Mouse (Mus musculus) frontal cortex, postnatal 25 days (tissue): ENCODE results near the gene Krtcap3.

Source experiments
- DNase-seq, 2 experiments: peaks; one replicate each; pipeline ENCODE4 v3.0.0; 2022; ENCODE audit warnings: low spot score in 2 of 2

Gene Krtcap3

DNA sequence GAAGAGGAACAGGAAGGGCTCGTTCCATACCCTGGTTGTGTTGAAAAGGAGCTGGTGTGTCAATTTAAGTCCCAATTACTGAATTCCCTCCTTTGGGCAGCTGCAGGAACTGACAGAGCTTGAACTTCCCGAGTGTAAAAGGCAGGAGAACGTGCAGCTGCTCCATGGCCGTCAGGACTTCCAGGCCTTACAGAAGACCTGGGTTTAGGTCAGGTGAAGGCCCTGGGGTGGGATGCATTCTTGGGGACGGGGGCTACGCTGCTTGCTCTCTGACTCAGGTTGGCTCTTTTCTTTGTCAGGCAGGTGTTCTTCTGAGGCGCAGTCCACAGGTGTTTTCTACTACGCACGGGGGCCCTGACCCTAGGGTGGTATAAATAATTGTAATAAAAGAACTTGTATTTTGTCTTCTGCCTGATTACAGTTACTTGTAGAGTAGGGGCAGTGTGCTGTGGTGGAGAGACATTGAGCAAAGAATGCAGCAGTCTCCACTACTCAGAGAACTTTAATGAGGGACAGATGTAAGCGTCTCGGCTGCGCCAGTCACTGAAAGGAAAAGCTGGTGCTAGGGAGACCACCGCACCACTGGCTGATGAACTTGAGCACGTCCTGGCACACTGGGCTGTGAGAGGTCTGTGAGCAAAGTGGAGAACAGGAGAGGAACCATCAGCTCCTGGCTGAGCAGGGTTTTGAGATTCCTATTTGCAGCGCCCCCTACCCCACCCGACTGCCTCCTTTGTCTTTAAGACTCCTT lies 1.5 kb downstream of the Krtcap3 start:
- no peak for DNase-seq

DNA sequence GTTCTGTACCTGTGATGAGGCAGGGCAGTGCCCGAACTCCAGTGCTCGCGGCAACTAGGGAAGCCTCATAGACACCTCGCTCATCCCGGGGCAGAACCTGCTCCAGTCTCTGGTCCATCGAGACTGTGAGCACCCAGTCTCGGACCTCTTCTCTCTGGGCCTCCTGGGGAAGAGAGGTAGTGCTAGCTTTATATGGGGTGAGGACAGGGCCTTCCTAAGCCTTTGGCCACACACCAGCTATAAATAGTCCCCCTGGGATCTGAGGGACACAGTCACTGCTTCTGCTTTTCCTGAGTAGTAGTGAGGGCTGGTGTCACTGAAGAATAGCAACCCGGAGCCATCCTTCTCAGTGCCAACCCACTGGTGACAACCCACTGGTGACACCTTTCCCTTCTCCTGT lies 2.3 kb downstream of the Krtcap3 start:
- DNase-seq = no peak

DNA sequence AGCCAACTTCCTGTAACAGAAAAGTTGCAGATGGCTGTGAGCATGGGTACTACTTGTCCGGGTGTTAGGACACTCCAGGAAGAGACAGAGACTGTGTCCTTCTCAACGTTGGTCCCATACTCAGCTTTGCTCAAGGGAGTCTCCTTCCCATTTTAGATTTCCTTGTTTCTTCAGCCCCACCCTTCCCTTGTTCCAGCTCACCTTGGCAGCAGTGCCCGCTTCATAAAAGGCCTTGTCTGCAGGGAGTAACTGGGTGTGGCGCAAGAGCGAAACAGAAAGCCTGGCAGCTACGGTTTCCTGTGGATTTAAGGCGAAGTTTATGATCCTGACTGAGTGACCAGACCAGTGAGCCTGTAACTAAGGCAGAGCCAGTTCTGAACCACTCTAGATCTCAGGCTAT lies 3.0 kb downstream of the Krtcap3 start:
- no peak for DNase-seq

DNA sequence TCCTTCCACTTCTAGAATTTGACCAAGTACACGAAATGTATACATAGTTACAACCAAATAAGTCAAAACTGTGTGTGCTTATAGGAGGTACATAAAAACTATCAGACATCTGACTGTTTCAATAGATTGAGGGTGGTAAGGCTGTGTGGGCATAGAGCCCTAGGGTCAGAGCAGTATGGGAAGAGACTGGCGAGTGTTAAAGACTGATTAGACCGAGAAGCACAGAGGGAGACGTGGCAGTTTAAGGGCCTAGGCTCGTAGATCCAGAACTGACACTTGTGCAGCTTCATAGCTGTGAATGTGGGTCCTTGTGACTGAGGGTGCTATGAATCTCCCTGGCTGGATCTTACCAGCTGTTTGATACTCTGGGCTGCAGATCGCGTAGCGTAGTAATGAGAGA lies 3.4 kb downstream of the Krtcap3 start:
- no peak for DNase-seq

DNA sequence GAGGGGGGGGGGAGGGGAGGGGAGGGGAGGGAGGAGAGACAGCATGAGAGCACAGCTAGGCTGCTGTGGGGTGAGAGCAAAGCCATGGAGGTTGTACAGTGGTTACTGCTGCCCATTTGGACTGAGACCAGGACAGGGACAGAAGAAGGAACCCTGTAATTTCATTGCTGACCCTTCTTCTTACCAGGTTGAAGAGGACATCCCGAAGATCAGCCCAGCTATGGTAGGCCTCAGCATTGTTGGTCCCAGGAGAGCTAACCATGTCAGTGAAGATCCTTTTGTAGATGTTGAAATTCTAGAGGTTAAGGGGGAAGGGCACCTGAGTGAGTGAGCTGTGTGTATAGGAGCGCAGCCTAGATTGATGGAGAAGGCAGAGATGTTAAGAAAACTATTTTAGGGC lies 3.9 kb downstream of the Krtcap3 start:
- no peak for DNase-seq

DNA sequence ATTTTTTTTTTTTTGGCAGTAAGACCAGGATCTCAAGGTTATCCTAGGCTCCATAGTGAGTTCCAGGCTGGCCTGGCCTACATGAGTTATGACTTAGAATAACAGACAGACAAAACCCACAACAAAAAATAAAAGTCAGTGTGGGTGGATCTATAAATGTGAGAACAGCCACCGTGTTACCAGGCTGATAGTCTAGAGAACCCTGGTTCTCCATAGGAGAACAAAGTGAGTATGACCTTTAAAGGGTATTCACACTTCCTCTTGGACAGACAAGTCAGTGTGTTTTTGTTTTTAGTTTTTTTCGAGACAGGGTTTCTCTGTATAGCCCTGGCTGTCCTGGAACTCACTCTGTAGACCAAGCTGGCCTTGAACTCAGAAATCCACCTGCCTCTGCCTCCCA lies 4.5 kb downstream of the Krtcap3 start:
- no peak for DNase-seq

DNA sequence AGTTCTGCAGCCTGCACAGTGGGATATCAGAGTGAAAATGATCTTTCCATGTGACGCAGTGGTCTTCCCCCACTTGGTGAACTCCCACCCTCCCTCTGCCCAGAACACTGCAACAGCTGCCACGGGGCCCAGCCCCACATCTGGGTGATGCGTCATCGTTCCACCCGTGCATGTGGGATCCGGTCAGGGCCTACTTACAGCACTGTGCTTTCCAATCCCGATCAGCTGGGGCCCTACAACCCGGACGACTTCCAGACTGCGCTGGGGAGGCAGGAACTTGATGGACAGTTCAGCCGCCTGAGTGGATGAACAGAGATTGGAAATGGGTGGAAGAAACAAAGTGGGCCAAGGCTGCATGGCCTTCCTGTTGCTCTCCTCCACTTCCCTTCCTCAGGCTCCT lies 6.1 kb downstream of the Krtcap3 start:
- no peak for DNase-seq

GRCm38 (mm10) chr5:31266101-31266500 lies 14.6 kb downstream of the Krtcap3 start:
- DNase-seq = no peak

DNA sequence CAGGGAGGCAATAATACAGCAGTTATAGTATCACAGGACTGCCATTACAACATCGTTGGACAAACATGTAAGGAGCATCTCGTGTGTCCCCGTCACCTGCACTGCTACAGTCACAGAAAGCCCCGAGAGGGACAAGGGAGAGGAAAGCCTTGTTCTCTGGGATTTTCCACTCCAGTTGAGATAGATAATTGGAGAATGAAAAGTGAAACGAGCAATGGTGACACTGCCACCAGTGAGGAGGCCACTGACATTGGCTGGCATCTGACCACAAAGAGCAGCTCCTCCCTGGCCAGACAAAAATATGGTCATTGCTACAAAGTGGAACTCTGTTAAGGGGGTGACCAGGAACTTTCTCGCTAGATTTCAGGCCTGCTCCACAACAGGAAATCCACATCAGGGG lies 16.2 kb downstream of the Krtcap3 start:
- no peak for DNase-seq

DNA sequence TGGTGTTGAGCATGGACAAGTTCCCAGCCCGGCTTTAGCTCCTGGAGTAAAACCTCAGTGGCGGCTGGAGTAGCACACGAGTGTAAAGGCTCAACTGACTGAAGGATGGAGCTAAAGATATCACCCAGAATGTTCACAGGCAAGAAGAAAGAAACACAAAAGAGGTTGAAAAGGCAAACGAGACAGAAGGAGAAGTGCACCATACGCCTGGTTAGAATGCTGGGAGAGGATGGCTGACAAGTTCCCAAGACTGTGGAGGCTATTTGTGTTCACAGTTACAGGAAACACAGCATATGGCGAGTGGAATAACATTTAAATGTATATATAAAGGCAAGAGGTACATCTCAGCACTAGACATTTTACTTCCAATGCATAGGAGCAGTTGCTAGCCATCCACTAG lies 21.5 kb downstream of the Krtcap3 start:
- DNase-seq = no peak

- DNase-seq = no peak
Observed at GRCm38 (mm10) chr5:31279245-31279988, 27.9 kb downstream of the Krtcap3 start.

DNA sequence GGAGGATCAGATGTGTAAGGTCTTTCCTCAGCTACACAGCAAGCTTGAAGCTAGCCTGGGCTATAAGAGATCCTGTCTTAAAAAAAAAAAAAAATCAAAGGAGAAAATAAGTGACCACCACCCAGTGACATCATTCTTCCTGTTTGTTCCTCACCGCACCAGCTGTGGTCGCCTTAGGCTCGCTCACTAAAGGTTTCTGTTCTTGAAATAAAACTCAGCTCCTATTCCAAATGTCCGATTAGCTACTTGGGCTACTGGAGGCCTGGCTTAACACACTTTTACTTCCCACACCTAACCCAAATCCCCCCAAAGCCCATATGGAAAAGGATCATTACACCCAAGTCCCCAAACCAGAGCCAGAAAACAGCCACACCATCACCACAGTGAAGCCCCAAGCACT lies 36.7 kb downstream of the Krtcap3 start:
- no peak for DNase-seq

DNA sequence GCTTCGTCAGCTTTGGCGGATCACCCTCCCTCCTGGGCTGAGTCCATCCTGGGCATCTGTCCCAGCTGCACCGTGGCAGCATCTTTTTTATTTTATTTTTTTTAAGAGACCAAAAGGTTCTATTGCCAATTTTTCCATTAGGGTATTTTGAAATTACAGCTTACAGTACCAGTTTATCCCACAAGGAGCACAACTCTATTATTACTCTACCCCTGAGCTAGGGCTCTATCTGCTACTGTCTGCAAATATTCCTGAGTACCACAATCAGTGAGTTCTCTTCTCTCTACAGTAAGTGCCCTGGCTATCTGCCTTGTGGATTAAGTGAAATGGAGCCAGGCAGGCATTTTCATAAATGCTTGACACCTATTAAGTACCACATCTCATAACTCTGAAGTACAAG lies 37.2 kb downstream of the Krtcap3 start:
- no peak for DNase-seq

DNA sequence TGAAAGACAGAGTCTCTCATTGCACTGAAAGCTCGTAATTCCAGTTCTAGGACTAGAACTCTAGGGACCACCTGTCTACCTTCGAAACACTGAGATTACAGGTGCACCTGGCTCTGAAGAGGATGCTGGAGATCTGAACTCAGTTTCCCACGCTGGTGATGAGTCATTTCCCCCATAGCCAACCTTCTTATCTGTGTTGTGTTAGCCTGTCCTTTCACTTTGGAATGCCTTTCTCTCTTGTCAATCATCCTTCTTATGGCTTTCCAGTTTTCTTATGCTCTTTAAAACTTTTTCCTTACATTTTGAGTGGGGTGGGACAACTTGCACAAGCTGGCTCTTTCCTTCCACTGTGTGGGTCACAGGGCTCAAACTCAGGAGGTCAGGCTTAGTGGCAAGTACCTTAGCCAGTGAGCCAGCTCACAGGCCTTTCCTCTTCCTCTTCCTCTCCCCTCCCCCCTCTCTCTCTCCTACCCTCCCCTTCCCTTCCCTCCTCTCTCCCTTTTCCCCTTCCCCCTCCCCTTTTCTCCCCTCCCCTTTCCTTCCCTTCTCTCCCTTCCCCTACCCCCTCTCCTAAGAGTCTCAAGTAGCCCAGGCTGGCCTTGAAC lies 38.2 kb downstream of the Krtcap3 start:
- no peak for DNase-seq

DNA sequence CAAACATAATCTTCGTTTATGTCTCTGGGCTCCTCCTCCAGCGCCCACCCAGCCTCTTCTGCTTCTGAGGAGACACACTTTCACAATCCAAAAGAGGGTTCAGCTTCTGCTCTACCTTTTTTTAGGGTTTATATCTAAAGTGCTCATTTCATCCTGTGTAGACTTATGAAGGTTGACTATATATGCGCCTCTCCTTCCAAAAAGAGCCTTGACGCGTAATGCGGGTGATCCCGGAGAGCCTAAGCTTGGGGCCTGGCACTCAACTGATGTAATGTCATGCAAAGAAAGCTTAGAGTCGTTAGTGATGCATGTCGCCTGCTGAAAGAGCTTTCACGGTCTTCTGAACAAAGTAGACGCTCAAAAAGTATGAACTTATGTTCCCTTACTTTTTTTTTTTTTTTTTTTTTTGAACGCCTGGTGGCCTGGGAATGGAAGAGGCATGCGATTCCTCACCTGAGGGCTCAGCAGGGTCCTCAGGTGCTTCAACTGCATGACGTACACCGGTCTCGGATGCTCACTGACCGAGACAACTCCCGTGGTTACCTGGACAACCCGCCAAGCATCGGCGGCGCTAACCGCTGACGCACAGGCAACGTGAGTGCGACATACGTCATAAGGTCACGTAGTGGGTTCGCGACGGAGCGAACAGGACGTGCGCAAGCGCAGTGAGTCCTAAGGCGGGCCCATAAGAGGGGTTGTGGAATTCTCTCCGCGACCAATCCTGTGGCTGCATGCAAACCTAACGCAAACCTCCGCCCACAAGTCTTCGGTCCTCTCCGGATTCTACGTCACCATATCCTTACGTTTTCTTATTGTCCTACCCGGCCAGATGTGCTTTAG lies 39.2 kb downstream of the Krtcap3 start, which contains the start of gene Ift172:
Ift172 (minus strand) TSS at position 596 of the 840 bp plus-strand sequence.
- DNase-seq = peak; percentile 81 to 92

GRCm38 (mm10) chr5:31291361-31291688 lies 39.8 kb downstream of the Krtcap3 start:
- no peak for DNase-seq

DNA sequence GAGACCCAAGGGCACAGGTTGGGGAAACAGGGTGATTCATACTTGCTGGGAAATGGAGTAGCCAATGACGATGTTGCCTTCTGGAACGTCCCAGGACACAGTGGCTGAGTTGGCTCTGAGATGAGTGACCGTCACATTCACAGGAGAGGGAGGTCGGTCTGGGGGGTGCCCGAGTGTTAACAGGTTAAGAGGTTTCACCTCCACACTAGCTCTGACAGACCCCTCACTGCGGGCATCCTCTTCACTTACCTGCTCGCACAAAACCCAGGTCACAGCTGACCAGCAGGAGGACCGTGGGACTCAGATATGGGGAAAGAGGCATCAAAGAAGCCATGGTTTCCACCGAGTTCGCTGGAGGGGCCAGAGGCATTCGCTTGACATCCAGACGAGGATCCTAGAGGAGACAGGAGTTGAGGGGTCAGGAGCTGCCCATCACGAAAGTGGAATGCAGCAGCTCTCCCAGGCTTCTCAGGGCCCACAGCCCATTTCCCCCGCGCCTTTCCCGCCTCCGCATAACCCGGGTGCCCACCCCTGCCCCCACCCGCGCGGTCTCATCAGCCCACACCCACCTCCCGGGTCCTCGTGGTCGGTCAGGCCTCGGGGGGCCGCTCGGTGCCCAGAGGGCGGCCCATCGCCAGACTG lies 43.6 kb downstream of the Krtcap3 start:
- DNase-seq = no peak

- peak in 1 of 2 experiments; percentile 40 for DNase-seq
Observed at GRCm38 (mm10) chr5:31295606-31296141, 44.2 kb downstream of the Krtcap3 start, which contains the start of gene Fndc4. Fndc4 (minus strand) TSS chr5:31296080.

DNA sequence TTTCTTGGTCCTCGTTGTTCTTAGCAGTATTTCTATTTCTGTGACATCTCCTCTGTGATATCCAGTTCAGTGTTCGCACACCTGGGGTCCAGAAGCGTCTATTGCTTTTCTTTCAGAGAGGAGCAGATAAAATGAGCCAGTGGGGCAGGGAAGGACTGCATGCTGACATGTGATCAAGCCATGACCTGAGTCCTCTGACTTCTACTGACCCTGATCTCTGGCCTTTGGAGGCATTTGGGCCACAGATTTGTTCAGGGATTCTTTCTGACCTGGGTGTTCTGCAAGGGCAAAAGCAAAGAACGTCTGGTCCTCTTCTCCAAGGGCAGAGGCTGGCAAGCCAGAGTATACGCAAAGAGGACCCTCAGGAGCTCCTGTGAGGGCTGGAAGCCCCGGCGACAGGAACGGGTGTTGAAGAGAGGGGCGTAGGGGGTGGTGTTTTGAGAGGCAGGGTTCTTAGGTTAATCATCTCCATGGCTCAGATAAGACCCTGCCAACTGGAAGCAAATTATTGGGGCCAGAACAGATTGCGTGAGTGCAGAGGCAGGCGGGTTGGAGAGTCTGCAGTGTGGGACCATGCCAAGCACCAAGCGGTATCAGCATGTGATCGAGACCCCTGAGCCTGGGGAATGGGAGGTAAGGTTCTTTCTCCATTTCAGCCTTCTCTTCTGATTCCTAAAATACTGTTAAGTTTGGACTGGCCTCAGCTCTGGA lies 45.7 kb downstream of the Krtcap3 start, which contains the start of gene Gckr:
Gckr (plus strand) TSS at position 397 of the 711 bp plus-strand sequence.
- DNase-seq = no peak

DNA sequence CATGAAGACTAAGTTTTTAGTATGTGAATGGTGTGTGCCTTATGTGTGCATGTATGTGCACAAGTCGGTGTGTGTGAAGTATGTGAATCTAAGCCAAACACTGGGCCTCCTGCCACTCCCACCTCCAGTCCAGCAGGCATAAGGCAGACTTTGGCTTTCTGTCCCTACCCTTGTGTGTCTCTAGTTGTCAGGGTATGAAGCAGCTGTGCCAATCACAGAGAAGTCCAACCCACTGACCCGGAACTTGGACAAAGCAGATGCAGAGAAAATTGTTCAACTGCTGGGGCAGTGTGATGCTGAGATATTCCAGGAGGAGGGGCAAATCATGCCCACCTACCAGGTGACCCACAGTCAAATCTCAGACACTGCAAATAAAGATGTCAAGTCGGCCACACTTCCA lies 46.5 kb downstream of the Krtcap3 start:
- no peak for DNase-seq
